Mouse (Mus musculus): ENCODE measurements around the gene Hhat.

The Hhat gene

DNA sequence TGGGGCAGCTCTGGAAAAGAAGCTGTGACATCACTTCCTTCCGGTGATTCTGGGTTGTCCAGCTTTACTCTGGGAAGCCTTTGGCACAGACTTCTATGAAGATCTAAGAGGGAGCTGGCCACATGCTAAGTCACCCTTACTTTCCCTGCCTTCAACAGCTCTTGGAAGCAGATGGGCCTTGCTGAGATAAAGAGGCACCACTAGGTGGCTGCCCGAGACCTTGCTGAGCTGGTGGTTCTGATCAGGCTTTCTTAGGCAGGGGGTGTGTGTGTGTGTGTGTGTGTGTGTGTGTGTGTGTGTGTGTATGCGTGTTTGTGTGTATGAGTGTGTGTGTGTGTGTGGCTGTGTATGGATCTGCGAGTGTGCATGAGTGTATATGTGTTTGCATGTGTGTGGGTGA lies 13.4 kb upstream of the Hhat start:
- DNase-seq = peak; percentile 91

GRCm38 (mm10) chr1:192781256-192781655 lies 10.2 kb upstream of the Hhat start:
- no peak for DNase-seq

DNA sequence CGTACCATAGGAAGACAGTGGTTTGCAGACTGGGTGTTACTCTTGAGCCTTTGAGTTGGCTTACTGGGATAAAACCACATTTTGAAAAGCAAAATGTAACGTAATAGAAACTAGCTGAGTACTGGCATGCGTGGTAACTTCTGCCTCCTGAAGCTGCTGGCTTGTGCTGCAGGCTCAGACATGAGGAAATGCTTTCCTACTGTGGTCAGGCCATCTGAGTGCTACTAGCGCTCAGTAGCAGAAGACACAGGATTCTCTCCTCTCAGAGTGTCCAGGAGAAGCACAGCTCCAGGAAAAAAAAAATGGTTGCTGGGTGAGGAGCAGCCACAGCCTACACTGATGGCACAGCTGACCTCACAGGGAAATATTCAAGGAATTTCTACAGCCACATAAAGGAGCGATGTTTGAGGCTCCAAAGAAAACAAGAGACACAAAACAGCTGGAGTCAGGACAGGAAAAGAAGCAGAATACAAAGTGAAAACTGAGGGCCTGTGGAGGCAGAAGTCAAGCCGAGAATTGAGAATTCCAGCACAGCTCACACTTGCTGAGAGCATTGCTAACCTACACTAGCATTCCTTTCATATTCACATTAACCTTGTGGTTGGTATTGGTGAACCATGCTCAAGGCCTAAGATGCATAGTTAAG lies 8.0 kb upstream of the Hhat start:
- DNase-seq = peak; percentile 92

DNA sequence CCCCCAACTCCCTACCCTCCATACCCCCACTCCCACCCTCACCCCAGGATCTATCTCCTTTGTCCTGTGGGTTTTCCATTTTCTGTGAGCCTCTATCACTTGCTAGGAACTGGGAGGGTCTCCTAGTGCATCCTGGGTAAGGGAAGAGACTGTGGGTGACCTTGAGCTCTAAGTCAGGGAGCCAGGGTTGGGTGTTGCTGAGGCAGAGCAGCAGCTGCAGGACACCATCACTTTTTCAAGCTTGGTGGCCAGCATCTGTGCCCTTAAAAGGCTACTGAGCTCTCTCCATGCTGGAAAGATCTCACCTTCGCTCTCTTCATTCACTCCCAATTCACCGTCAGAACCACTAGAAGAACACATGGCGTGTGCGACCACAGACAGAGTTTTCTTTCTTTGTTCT lies 7.2 kb upstream of the Hhat start:
- no peak for DNase-seq

- DNase-seq = no peak
These were observed 911 bp downstream of the Hhat start for GRCm38 (mm10) chr1:192770130-192770494.

- DNase-seq = no peak
These were observed 5.5 kb downstream of the Hhat start for GRCm38 (mm10) chr1:192765531-192765930.

DNA sequence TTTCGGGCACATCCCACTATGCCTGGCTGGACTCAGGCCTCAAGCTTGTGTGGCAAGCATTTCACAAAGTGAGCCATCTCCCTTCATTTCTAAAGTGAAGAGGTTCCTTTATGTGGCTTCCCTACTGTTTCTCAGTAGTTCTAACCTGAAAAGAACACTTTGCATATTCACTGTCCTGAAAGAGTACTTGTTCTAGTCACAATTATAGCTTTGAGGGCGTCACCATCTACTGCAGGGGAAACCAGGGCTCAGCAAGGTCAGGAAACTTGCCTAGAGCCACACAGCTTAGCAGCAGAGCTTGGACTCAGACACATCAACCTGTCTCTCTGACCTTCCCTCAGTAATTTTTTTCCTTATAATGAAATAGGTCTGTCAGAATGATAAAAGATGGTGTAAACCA lies 6.5 kb downstream of the Hhat start:
- DNase-seq = no peak

- DNase-seq = peak; percentile 97
These were observed 7.8 kb downstream of the Hhat start for GRCm38 (mm10) chr1:192762946-192763933.

DNA sequence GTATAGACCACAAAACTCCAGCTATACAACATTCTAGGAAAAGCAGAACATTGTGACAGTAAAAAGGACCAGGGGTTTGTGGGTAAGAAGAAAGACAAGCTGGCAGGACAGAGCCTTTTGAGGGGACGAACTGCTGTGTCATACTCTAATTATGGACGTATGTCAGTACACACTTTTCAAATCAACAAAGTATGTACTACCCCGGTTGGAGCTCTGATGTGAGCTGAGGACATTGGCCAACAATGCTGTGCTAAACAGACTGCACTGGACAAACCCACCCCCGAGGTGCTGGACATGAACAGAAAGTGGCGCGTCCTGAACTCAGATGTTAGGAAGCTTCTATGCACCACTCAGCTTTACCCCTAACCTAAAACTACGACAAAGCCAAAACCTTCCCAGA lies 14.3 kb downstream of the Hhat start:
- peak; percentile 91 for DNase-seq

GRCm38 (mm10) chr1:192755685-192756606 lies 15.1 kb downstream of the Hhat start:
- DNase-seq = no peak

DNA sequence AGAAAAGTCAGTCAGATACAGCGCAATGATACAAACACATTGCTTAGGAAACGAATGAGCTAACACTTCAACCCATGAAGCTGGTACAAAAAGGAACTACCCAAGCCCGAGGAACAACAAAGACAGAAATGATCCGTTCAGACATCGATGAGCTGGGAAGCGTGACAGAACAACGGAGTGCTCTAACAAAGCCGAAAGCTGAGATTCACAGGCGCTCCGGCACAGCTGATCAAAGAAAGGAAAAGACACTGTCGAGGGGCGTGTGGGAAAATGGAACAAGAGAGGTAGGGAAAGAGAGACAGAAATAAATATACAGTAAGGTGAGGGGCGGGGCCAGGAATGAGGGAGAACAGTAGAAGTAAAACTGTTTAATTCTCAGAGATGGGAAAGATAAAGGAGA lies 15.8 kb downstream of the Hhat start:
- no peak for DNase-seq

- no peak for DNase-seq
These were observed 16.8 kb downstream of the Hhat start for GRCm38 (mm10) chr1:192754268-192754667.

GRCm38 (mm10) chr1:192752659-192753601 lies 18.1 kb downstream of the Hhat start:
- DNase-seq = peak; percentile 94

GRCm38 (mm10) chr1:192750042-192750437 lies 21.0 kb downstream of the Hhat start:
- no peak for DNase-seq

- no peak for DNase-seq
These were observed 21.6 kb downstream of the Hhat start for GRCm38 (mm10) chr1:192749270-192750041.

DNA sequence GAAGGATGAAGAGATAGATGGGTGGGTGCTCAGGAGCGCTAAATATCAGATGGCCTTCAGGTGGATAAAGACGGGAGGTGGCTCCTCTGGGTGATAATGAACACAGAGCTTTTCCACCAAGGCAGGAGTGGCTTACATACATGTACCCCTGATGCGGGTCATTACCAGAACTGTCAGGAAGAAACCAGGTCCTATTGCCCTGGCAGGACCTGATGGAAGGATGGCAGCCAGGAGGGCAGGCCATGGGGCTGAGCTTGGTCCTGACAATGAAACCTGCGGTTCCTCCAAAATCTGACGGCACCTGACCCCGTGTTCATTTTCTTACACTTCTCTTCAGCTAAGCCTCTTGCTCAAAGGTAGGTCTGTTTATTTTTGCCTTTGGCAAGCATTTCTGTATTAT lies 24.8 kb downstream of the Hhat start:
- peak; percentile 64 for DNase-seq

GRCm38 (mm10) chr1:192745240-192746101 lies 25.6 kb downstream of the Hhat start:
- no peak for DNase-seq

- DNase-seq = no peak
These were observed 26.2 kb downstream of the Hhat start for GRCm38 (mm10) chr1:192744880-192745239.

DNA sequence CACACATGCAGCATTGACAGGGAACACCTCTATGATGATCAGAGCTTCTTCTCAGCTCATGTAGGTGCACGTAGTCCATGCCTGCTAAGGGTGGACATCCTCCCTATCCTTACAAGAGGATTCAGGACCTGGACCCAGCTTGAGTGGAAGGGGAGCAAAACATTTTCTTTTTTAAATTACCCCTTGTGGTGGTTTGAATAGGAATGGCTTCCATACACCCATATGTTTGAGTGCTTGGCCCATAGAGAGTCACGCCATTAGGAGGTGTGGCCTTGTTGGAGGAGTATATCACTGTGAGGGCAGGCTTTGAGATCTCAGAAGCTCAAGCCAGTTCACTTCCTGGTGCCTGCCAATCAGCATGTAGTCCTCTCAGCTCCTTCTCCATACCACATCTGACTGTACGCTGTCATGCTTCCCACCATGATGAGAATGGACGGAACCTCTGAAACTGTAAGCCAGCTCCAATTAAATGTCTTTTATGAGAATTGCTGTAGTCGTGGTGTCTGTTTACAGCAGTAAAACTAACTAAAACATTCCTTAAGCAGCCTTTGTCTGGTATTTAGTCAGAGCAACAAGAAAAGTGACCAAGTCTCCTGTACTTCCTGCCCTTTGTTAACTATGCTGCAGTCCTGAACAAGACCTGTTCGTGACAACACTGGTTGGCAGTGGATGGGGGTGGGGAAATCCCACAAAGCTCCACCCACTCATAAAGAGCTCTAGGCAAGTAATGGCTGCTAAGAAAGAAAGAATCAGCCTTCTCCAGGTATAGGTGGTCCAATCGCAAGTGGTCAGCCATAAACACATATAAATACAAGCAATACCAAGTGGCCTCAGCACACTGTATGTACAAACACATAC lies 28.4 kb downstream of the Hhat start:
- DNase-seq = peak; percentile 53
